Mouse (Mus musculus): ENCODE data around the gene Prr5l. TPM values are rescaled to one million over a fixed set of nuclear protein-coding genes. Genes with fewer than 3 reads are reported as not detected.
"Not testable (repeated sequence)": the region's sequence is repeated elsewhere in the genome, so short reads cannot be mapped to it uniquely, and the experiment has no call there.

Gene Prr5l
- total RNA-seq, 2 experiments from 2014 or later: 0.62 to 1.5 TPM

DNA sequence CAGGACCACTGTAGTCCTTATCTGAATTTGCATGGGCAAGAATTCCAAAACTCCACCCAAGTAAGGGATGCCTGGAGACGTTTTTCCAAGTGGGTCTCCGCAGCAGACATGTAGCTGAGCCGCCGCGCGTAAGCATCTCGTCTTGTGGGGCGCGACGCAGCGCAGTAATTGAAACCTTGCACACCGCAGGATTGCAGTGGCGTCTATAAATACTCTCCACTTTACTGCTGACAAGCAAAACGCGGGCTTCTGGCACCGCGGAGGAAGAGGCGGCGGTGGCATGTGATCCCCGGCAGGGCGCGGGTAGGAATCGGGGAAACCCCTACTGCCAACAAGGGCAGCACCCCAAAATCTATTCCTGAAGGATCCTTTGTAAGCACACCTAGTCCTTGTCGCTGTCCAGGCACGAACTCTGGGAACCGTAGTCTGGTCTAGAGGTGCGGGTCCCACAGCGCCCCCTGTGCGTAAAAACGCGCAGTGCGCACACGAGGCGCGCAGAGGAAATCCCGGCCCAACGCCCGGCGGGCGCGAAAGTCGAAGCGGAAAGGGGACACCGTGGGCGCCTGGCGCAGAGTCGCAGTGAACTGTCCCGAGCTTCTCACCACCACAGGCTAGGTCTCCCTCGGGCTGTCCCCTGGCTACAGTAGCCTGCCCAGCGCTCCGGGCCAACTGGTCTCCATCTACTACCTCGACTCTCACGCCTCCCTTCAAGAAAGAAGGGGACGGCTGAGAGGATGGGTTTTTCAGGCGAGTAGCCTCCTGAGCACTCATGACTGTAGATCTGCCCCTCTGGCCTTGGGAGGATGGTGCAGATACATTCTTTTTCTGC is 86.3 kb downstream of the Prr5l start:
- intact Hi-C loops (cut with DNase I): loop anchor here (5.0 kb wide), 1 partner anchor 79 kb away; no protein-coding TSS in a partner anchor
- peak; percentile 71 to 82 for DNase-seq

DNA sequence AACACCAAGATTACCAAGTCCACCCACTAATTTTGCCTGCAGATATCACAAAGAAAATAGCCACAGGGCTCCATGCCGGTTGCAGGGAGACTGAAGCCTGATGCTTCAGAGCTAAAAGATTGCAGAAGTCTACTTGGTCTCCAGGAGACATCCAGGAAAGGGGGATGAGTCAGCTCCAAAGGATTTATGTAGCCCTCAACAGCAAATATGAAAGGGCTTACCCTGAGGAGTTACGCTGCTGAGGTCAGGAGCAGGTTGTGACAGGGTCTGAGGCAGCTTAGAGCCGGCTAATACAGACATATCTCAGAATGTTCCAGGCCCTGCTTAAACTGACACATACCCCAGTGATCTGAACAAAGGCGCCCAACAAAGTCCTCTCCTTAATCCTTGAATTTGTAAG is 90.7 kb downstream of the Prr5l start:
- intact Hi-C loops (cut with DNase I): no loop called here
- no peak for DNase-seq

DNA sequence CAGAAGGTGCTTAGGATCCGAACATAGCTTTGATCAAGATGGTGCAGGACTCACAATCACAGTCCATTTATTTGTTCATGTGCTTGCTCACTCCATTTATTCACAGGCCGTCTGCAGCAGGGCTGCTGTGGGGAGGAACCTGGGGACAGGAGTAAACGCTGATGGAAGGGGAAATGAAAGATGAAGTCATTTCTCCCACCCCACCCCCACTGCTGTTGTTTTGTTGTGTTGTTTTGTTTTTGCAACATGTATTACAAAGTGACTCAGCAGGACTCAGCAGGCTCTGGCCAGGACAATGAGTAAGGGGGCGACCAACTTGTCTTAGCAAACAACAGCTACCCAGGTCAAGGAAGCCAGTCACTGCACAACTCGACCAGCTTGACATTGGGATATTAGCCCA is 99.6 kb downstream of the Prr5l start:
- intact Hi-C loops (cut with DNase I): no loop called here
- no peak for DNase-seq

DNA sequence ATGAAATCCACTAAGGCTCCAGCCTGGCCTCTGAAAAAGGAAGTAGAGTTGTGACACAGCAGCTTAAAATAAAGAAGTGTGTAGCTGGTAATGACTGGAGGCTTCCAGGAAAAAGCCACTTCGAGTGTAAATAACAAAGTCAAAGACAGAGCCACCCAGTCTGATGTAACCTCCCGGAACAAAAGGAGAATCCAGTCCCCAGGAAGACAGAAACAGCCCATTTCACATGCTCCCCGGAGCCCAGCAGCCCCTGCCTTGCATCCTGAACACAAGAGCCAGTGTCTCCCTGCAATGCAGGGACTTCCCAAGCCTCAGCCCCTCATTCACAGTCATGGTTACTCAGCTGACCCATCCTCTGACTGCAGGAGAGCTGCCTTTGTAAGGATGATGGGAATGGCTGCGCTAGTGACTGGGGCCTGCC is 101.5 kb downstream of the Prr5l start:
- no peak for DNase-seq
- intact Hi-C loops (cut with DNase I): no loop called here

DNA sequence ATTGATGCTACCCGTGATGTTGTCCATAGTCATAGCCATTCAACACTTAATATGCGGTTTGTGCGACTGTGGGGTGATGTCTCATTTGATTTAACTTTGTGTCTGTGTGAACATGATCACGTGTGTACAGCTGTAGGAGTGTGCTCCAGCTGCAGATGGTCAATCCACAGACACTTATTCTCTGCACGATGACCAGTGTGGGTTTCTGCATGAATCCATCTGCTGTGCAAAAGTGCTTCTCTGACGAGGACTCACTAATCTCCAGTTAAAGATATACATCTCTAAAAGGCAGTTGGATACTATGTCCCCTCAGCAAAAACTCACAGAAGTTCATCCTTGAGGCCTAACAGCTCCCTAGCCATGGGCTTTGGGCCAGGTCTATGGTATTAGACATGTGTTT is 104.7 kb downstream of the Prr5l start:
- DNase-seq: no peak
- intact Hi-C loops (cut with DNase I): loop anchor here (10.0 kb wide), 1 partner anchor 387 kb away; no protein-coding TSS in a partner anchor

DNA sequence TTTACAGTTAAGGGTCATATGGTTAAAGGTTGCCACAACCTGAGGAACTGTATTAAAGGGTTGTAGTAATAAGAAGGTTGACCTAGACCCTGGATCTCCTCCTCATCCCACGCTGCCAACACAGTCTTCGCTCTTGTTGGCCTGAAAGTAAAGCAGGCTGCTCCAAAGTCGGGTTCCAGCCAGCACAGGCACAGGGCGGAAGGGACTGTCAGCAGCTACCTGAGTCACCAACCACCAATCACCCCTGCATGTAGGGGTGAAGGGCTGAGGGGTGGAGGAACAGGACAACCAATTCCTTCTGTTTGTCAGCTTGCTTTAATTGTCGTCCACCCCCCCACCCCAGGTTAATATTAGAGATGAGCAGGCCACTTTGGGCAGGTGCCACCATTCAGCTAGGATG is 119.3 kb downstream of the Prr5l start:
- DNase-seq: no peak
- intact Hi-C loops (cut with DNase I): no loop called here

DNA sequence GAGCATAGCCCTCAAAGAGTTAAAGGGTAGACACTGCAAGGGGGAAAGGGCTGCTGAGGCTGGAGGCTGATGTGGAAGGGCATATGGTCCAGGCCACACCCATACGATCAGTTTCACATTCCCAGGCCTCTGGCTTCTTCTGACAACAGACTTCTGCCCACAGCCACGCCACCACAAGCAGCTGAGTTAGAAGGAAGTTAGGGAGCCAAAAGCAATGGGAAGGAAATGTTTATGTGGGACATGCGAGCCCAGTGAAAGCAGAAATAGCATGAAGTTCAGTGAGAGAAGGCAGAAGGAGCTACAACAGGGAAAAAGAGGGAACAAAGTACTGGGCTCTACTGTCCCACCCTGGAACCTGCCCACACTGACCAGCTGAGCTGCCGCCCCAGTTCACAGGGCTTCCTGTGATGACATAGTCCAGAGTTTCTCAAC is 119.9 kb downstream of the Prr5l start:
- DNase-seq: no peak
- intact Hi-C loops (cut with DNase I): no loop called here

DNA sequence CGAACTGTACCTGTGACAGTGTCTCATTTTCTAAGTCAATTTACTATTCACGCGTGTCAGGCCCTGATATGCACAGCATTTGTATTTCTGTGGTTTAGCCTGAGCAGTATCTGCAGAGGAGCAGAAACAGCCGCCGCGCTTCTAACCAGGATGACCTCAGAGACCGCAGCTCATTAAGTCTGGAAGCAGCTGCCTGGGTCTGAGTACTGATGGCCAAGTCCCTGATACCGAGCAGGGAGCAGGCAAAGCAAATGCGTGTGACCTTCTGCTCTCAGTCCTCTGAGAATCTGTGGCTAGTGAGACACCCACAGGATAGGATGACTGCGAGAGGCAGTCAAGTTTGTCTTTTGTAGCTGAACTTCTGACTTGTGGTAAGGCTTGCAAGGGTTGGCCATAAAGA is 120.4 kb downstream of the Prr5l start:
- intact Hi-C loops (cut with DNase I): no loop called here

DNA sequence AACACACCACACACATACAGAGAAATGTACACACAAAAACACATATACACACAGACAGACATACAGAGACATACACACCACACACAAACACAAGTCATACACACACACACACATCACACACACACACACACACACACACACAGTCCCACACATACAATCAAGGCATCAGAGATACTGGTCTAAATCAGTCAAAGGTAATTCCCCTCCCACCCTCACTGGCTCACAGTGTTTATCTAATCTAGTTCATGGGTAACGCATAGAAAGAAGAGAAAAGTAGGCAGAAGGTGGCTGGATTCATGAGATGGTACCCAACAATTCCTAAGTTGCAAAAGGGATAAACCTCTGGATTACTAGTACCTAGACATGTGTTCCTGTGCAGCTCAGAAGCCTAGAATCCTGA is 120.9 kb downstream of the Prr5l start:
- DNase-seq: no peak
- intact Hi-C loops (cut with DNase I): no loop called here

More for the DNA sequence above, 120.4 kb downstream of the Prr5l start:
- peak in 1 of 2 experiments; percentile 26 for DNase-seq

DNA sequence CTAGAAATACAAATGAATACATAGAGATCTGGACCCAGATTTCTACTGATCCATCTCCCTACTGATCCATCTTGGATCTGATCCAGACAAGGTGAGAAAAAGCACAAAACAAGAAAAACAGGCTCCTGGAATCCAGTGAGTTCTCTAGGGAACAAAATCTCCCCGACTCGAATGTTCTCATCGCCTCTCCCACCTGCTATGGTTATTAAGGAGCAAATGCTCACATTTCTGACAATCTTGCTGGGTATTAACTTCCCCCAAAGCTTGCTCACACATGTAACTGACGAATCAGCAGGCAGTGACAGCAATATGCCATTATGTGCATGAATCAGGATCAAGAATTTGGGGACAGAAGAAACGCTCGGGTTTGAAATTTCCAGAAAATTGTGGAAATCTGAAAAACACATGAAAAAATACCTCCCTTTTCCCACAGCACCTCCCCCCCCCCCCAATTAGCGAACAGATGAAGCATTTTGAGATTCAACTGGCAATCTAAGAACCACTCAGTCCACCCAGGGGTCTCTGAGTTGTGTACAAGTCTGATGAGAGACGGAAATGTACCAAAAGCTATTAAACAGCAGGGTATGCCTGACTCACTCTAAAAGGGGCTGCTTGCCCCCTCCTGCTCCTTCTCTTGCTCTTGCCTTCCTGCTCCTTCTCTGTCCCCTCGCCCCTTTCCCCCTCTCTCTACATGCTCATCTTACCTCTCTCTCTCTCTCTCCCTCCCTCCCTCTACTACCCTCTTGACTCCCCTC is 123.1 kb downstream of the Prr5l start:
- intact Hi-C loops (cut with DNase I): no loop called here
- no peak for DNase-seq

DNA sequence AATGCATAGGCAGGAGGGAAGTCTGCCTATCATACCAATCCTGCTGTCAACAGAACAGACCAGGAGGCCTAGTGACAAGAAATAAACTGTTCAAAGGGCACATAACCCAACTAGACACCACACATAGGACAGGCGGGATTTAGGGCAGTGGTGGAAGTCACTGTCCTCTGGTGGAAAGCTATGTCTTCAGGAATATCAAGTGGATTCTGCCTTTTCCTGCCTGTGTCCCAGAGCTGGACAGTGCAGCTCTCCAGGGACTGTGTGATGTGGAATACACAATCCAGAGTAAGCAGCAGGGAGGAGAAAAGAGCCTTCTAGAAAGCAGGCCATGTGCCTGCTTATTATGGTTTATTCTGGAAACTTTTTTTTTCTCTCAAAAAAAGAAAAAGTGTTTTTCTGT is 125.0 kb downstream of the Prr5l start:
- DNase-seq: no peak
- intact Hi-C loops (cut with DNase I): no loop called here

DNA sequence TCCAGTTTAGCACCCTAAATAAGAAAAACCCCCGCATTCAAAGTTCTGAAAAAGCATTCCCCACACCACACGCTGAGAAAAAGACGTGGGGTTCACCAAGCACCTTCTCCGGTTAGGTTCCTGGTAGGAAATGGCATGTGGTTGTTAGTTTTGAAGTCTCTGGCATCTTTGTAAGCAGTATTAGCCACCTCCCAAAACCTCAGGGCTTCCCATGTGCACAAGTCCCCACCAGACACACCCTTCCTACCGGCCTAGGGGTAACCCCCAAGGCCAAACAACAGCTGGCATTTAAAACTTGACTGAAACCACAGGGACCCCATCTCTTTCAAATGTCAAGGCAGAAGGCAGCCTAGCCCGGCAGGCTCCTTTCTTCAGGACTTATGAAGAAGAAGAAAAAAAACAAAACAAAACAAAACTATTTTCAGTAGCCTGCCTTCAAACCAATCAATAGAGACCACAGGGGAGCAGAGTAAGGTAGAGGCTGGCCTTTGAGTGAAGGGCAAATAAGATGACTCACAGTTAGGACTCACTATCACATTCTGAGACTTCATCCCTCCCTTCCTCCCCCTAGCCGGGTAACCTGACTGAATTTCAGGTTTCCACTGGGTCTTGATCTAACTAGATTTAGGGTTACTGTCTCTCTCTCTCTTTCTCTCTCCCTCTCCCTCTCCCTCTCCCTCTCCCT is 126.6 kb downstream of the Prr5l start:
- no peak for DNase-seq
- intact Hi-C loops (cut with DNase I): no loop called here

DNA sequence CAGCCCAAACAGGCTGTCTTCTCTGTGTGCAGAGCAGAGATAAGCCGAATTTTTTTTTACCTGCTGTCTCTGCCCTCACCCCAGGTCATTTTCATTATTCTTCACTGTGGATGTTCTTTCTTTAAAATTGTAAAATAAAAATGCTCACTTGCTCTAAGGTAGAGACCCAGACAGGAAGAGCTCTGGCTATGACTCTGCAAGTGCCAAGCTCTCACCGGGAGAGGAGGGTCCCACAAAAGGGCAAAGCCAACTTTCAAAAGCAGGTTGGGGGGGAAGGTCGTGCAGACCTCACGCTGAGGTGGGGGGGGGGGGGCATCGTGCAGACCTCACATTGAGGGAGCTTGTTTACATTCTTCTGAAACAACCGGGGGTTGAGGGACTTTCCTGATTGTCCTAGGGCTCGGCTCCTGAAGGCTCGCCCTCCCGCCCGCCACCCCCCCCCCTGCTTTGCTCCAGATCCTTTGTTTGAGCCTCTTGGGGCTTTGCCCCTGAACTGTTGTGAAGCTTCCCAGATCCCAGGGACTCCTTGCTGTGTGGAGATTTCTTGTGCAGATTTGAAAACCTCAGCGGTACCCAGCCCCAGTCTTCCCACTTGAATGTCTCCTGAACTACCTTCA is 127.8 kb downstream of the Prr5l start:
- intact Hi-C loops (cut with DNase I): no loop called here
- DNase-seq: no peak

DNA sequence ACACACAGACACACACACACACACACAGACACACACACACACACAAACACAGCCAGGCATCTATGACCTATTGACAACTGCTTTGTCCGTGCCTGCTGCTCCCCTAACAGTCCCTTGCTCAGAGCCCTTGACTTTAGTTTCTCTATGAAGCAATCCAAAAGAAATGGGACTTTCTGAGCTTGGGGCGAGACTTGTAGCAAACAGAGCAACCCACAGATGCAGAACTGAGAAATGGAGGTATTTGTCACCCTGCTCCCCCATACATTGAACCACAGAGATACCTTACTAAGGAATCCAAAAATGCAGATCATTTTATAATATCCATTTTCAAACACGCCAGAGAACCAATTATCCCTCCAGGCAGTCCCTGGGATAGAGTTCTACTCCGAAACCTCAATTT is 128.4 kb downstream of the Prr5l start:
- intact Hi-C loops (cut with DNase I): no loop called here
- DNase-seq: no peak

DNA sequence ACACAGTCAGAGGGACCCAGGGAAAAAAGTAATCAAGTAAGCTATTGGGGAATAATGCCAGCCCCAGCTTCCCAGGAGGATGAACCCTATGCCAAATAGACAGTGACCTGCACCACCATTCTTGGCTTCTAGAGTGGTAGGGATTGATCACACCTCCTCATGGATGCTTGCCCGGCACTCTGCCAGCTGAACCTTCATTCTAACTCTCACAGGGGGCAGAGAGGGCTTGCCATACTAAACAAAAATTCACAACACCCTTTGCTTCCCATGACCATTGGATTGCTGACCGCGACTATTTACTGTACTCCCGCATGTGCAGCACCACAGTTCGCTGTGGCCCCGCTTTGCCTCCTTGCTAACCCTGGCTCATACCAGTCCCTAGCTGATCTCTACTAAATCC is 129.8 kb downstream of the Prr5l start:
- intact Hi-C loops (cut with DNase I): no loop called here
- no peak for DNase-seq

DNA sequence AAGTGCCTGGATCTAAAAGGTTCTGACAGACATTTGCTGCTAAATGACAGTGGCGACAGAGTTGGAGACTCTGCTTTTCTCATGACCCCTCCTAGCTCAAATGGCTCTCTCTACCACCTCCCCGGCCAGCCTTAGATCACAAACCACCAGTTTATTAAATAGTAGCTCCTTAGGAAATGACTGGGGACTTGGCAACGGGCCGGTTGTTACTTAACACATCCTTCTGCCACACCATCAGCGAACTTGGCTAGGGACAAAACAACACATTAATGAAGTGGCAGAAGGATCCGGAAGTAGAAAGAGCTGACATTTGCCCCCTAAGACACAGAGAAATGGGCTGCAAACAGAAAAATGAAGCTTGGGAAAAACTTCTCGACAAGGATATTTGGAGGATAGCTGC is 130.4 kb downstream of the Prr5l start:
- DNase-seq: peak in 1 of 2 experiments; percentile 17
- intact Hi-C loops (cut with DNase I): no loop called here

DNA sequence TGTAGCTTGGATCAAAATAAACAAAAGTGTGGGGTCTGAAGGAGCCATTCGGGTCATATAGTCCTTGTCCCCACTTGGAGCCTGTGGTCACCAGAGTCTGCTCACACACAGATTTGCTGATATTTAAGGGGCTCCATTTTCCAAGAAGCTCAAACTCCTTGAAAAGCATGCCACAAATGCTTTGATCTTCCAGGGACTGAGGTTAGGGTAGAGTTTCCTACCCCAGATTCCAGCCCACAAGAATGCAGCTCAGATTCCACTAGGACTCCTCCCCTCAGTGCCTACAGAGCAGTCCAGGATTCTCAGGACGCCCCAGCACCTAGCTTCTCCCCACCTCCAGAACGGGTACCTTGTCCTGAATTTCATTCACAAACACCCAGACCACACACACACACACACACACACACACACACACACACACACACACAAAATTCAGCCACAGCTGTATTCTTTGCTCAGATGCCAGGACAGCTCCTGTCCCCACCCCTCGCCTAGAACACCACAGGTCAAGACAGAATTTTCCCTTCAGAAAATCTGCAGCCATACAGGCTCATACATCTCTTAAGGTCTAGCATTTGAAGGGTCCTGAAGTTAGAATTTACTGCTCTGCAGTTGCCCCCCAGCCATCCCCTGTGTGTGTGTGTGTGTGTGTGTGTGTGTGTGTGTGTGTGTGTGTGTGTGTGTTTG is 131.4 kb downstream of the Prr5l start:
- no peak for DNase-seq
- intact Hi-C loops (cut with DNase I): no loop called here

DNA sequence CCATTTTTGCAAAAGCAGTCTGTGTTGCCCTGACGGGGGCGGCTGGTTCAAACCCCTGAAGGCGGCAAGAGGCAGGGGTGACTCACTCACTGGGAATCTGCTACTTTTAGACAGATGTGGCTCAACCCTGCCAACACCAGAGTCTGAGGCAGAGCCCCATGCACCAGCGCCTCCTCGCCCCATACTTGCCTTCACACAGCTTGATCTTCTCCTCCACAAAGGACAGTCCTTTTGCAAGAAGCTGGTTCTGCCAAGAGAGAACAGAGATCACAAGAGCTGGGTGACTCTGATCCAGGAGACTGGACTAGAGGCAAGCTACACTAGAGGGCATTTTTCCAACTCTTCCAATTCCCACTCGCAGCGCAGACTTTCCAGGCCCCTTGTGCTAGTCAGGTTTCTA is 136.3 kb downstream of the Prr5l start:
- DNase-seq: no peak
- intact Hi-C loops (cut with DNase I): no loop called here

DNA sequence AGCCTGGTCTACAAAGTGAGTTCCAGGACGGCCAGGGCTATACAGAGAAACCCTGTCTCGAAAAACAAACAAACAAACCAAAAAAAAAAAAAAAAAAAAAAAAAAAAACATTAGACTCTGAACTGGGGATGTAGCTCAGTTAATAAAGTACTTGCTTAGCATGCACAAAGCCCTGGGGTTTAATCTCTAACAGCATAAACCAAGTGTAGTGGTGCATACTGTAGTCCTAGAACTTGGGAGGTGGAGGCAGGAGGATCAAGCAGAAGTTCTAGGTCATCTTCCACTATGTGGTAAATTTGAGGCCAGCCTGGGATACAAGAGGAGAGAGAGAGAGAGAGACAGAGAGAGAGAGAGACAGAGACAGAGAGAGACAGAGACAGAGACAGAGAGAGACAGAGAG is 137.2 kb downstream of the Prr5l start:
- intact Hi-C loops (cut with DNase I); DNase-seq: not testable (repeated sequence)
